Mouse (Mus musculus) retina, postnatal 1 day (tissue): ENCODE data around the gene Pgls.

Source experiments
- DNase-seq: peaks from one replicate; pipeline ENCODE4 v3.0.0-alpha.2; 2012

Pgls gene

DNA sequence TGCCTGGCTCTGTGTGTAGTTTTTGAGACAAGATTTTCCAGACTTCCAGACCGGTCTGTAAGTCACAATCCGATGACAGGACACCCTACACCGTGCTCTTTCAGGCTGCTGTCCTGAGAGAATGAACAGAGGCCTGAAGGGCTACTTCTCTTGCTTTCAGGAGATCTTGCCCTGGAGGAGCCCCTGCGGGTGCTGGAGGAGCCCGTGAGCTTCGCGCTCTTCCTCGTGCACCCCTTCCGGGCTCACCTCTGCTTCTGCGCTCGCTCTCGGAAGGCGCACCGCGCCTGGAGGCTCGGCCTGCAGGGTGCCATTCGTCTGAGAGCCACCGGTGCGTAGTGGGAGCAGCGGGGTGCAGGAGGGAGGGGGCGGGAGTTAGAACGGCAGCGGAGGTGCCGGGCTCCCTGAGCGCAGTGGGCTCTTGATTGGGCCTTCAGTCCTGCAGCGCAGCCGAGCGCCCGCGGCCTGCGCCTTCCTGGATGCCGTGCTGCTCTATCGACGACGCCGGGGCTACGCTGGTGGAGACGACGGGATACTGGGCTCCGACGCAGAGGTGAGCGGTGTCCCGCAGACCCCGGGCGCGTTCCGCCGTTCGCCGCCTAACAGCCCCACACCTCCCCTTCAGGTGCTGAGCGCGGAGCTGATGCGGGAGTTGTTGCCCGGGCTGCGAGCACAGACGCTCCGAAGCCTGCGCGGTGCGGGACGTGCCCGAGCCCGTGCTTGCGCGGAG, 10.1 kb downstream of the Pgls start:
- DNase-seq: peak; percentile 43

DNA sequence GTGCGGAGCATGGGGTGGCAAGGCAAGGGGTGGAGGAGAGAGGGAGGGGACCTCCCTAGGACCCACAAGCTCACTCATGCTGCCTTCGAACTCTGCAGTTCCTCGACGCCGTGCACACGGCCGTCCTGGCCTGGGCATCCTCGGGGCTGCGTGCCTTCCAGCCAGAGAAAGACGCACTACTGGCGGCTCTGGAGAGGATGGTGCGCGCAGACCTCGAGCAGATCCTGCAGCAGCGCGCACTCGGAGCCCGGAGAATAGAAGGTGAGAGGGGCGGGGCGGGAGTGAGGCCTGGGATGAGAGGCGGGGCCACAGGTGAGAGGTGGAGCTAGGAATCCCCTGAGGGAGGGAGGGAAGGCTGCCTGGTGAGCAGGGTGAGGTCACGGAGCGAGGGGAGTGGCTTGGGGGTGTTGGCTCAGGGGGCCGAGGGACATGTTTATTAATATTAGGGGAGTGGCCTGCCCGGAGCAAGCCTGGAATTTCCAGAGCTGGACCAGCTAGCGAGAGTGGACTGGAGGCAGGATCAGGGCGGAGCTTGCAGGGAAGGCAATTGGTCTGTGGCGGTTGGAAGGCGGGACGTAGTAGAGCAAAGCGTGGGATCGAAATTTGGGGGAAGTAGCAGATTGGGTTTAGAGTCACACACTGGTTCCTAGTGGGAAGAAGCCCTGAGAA, 10.8 kb downstream of the Pgls start:
- DNase-seq: peak; percentile 79

DNA sequence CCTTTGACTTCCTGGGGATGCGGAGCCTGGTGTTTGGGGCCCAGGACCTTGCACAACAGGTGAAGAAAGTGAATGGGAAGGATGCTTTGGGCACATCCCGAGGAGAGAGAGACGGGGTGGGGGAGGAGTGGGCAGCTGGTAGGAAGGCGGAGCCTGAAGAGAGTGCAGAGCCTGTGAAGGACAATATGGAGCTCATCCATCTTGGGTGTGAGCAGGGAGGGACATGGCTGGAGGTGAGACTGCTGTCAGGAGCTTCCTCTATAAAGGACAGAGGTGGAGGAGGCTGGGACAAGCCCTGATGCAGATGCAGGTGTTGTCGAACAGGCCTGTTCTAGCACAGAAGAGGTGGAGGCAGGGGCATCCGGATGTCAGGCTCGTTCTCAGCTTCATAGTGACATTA, 12.0 kb downstream of the Pgls start:
- no peak for DNase-seq

DNA sequence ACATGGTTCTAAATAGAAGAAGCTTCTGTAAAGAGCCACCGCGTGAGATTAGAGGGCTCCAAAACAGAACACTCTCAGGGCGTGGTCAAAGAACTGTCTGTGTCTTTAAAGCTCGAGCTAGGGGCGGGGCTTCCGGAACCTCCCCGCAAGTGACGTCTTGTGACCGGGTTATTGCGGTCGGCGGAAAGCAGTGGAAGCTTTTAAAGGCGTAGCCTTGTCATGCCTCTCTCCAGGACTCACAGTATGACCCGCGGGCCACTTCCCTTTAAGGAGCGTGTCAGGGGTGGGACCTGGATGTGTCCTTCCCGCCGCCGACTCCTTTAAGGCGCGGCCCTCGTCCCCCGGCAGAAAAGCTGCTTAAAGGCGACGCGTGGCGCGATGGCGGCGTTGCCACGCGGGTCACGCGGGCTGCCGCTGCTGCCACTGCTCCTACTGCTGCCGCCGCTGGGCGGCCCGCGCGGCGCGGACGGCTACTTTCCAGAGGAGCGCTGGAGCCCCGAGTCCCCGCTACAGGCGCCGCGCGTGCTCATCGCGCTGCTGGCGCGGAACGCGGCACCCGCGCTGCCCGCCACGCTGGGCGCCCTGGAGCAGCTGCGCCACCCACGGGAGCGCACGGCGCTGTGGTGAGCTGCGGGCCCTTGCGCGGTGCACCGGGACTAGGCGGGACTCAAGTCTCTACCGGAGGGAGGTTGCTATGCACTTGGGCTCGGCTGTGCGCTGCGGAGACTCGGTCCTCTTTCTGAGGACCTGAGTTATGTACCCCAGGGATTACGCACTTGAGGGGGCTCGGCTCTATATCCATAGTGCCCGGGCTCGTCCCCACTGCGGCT, 19.1 kb downstream of the Pgls start, which contains the start of gene Colgalt1:
Colgalt1 (plus strand) TSS at position 177 of the 830 bp plus-strand sequence.
- DNase-seq: peak; percentile 100

DNA sequence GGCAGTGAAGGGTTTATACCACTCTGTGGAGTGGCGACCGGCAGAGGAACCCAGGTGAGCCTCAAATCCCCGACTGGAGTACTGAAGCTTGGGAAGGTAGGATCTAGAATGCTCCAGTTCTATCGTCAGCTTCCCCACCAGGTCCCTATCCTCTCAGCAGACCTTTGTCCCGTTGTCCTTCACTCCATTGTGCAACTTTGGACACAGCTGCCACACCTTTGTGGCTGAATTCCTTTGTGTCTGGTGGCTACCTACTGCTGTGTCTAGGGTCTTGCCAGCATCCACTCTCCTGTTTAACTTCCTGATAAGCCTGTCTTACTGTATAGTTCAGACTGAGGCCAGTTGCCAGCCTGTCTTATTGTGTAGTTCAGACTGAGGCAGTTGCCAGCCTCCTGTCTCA, 20.2 kb downstream of the Pgls start:
- DNase-seq: no peak

DNA sequence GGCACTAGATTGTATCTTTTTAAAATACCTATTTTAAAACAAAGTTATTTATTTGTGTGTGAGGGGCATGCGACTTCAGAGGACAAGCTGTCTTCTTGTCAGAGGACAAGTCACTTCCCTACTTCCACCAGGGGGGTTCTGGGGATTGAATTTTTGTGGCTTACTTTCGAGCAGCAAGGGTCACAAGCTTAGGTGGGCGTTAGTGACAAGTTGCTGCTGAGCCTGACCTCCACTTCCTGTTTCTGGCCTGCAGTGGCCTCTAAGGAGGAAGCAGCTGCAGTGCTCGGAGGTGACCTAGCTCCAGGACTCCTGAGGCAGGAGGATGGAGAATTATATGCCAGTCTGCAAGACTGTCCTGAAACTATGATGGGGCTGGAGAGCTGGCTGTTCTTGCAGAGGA, 21.4 kb downstream of the Pgls start:
- DNase-seq: no peak

DNA sequence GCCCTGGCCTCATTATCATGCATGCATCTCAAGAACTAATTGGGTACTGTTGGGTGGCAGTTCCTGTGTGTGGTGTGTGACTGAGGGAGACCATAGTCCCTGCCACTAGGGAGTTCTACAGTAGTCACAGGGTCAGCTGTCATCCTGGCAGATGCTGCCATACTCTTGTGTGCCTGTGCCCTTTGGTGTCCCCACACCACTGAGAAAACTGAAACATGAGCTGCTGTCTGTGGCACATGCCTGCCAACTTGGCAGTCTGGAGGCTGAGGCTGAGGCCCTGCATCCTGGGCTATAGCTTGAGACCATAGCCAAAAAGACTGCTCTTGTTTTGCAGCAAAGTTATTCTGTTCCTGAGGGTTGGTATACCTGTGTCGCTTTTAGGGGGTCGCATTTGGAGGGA, 27.8 kb downstream of the Pgls start:
- no peak for DNase-seq

DNA sequence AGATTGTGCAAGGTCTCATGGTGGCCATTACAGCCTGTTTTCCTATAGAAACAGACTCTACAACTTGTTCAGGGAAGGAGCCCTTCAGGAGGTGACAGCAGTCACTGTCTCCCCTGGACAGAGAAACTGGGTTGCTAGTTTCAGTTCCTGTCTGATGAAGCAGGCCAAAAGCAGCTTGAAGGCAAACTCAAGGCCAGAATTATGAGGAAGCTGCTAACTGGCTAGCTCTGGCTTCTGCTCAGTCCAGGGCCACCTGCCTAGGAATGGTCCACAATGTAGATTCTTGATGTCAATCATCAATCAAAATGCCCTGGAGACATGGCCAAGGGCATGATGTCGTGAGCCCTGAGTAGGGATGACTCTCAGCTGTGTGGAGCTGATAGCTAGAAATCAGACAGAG, 33.1 kb downstream of the Pgls start:
- no peak for DNase-seq

DNA sequence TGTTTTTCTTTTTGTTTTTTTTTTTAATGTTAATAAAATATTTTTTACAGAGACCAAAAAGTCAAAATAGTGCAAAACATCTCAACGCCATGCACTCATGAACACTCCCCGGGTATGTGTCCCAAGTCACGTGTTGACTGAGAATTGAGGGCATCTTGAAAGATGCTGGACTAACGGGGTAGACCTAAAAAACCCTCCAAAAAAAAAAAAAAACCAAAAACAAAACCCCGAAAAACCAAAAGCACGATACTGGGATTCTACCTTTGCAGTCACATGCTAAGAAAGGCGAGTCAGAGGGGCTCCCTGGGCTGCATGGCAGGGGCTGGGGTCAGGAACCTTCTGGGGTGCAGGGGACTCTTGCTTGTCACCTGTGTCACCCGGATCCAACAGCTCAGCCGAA, 34.8 kb downstream of the Pgls start:
- DNase-seq: no peak

DNA sequence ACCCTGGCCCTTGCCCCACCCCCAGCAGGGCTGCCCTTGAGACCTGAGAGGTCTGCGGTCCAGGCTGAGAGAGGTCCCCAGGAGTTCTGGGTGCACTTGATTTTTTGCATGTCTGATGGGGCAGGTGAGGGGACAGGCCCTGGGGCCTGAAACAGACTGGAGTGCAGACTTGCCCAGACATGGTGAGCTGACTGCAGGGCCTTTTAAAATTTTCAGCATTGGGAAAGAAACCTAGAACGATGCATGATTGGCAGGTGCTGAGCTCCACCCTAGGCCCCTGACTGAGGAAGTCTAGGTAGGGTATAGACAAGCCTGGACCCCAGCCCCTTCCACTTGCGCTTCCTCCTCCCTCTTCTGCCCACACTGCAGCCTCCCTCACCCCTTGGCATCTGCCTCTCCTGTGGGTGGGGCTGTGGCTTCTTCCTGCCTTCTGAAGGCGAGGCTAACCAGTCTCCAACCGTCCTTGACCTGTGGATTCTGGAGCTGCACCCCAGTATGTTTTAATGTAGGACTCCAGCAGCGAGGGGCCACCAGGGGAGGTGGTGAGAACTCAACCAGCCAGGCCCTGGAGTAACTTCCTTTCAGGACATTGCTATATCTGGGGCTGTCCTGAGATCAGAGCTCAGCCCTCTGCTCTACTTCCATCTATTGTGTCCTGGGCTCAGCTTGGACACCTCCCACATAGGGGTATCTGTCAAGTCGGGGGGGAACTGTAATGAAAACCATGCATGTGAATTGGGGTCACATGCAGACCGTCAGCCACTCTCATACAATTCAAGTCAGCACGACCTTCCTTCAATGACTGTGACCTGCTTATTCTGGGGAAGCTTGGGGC, 35.5 kb downstream of the Pgls start:
- no peak for DNase-seq

DNA sequence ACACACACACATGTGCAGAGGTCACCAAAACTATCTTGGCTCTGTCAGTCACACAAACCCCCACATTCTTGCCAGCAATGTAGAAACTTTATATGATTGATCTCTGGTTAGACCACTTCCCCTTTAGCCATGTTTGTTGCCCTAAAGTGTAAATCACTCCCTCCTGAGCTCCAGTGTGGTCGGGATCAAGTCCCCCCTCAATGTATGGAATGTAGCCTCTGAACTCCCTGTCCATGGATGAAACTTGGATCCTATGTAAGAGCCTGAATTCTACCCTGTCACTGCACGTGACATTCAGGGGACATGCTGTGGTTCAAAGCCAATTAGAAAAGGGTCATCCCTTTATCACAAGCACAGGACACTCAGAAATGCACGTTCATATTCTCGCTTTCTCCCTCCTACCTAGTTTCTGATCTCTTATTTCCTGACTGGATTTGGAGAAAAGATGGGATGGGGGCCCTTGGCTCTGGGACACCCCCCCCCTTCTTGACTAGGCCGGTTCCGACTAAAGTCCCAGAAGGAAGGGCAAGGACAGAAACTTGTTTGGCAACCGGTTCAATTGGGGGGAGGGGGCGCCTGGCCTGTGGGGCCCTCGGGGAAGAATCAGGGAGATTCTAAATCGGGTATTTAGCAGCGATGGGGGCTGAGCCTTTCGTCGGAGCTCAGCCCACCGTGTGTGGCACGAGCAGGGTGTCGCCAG, 36.6 kb downstream of the Pgls start:
- no peak for DNase-seq

DNA sequence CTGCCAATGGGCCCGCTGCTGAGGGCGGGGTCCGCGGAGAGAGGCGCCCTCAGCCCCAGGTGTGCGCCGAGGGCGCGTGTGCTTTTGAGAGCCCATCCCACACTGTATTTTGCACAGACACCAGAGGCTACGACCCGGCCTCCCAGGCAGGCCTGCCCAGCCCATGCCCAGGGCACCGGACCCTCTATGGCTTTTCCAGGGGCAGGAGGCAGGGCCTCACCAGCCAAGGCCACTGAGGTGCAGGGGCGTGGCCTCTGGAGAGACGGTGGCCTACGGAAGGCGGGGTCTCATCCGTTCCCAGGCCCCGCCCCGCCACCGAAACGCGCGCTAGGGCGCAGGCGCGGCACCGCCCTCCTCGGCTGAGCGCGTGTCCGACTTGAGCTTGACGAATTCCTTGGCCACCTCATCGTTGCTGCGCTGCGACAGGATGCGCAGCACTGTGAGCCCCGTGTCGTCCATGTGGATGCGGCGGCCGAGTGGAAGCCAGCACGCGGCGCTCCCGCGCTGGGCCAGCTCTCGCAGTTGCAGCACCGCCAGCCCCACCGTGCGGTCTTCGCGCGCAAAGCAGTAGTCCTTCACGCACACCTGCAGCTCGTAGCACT, 37.2 kb downstream of the Pgls start:
- peak; percentile 94 for DNase-seq

DNA sequence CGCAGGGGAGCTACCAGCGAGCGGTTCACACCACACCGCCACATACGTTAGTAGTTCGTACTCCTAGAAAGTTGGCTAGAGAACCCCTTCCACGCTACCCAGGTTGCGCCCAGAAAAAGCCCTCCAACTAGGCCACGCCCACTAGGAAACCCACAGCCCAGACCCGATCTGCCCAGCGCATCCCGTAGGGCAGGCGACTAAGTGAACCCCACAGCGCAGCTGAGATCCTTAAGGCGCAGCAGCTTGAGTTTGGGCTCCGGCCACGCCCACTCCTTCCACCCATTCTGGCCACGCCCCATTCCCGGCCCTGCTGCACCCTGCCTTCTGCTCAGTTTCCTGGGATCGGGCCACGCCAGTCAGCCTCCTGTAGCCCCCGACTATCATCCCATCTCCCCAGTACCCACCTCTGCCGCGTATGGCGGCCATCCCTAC, 37.8 kb downstream of the Pgls start:
- DNase-seq: peak; percentile 57

DNA sequence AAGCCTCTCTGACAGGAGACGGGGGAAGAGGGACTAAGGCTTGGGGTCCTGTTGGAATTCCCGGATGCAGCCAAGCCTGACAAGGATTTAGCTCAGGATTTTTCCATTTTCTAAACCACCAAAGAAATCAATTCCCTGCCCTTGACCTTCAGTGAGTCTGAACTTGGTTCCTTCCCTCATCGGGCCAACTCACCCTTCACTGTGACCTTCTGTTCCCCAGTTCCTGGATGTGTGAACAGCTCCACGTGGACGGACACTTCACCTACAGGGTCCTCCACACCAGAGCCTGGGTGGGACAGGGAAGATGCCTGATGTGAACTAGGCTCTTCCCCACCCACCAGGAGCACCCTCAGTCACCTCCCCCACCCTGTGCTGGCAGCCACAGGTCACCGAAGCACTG, 38.8 kb downstream of the Pgls start:
- DNase-seq: no peak

DNA sequence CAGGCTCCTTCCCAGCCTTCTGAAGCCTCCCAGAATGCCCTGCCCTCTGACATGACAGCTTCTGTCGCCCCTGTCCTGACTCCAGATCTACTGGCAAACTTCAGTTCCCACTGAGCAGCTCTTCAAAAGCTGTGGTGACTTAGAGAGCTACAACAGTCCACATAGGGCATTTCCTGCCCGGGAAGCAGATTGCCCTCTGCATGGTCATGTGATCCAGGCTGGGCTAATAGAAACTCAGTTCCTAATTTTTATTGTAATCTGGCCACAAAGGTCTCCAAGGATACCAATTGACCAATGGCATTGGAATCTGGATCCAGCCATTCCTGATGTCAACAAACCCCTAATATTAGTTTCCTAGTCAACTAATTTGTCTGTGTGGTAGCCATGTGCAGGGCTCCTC, 39.9 kb downstream of the Pgls start:
- DNase-seq: no peak

DNA sequence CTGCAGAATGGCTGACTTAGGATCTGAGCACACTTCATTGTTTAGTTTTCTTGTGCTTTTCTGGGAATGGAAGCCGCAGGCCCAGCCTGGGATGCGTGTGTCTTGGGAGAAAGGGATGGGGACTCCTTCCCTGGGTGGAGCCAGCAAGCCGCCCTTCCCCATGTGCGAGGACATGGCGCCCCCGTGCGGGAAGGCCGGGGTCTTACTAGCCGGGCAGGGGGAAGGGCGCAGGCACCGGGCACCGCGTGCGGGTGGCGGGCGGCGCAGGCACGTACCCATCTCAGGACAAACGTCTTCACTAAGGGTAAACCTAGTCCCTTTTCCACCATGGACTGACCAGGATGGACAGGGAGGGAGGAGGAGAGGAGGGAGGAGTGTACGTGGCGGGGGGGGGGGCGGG, 41.2 kb downstream of the Pgls start:
- DNase-seq: peak; percentile 49

DNA sequence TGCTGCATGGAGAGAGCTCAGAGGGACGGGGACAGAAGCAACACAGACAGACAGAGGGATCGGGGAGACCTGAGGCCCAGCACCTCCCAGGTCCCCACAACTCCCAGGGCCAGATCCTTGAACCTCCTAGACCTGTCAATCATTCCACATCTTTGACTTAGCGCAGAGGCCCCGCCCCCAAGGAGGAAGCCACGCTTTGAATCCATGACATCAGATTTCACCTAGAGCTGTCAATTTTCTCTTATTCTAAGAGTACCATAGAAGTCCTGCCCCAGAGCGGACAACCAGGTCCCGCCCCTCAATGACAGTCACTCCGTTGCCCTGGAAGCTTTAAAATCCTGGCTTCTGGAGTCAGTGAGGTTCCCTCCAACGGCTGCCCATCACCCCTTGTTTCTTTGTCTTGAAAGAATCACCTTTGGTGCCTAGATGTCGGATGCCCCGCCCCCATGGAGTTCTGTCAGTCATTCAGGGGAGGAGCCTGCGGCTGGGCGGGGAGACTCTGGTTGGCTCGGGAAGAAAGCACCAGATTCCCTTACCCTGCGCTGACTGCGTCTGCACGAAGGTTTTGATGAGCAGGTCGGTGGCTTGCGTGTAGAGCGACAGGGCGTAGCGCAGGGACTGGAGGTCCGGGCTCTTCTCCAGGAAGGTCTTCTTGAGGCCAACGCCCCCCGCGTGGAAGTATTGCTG, 42.1 kb downstream of the Pgls start:
- DNase-seq: peak; percentile 81

DNA sequence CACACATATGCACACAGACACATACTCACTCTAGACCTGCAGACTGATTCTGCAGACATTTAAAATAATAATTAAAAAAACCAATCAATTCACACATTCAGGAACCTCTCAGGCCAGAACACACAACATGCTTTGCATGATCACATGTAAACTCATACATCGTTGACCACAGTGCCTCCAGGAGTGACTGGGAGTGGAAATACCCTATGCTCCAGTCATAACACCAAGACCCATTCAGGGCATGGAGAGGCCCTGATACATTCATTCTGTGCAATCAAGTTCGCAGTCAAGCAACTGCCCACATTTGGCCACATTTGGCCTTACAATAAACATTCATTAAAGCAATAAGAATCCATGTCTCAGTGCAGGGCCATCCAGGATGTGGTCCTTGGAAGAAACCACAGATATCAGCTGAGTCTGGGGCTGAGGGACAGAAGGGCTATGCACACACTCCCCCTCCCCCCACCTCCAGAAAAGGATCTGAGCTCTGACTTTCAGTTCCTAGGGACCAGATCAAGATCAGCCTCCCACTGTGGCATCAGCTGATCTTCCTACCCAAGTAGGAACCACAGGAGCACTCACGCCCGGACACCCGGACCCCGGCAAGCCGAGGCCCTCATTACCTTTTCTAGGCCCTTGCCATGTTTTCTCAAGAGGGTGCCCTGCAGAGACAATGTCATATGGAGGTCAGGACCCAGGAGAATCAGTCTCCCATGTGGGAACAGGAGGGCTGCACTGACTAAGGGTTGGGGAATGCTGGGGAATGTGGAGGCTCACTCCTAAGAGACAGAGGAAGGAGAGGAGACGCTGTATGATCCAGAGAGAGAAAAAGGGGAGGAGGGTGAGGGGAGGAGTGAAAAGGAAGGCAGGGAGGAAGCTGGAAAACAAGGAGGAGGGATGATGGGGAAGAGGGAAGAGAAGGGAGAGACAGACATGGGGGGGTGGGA, 45.4 kb downstream of the Pgls start:
- no peak for DNase-seq

DNA sequence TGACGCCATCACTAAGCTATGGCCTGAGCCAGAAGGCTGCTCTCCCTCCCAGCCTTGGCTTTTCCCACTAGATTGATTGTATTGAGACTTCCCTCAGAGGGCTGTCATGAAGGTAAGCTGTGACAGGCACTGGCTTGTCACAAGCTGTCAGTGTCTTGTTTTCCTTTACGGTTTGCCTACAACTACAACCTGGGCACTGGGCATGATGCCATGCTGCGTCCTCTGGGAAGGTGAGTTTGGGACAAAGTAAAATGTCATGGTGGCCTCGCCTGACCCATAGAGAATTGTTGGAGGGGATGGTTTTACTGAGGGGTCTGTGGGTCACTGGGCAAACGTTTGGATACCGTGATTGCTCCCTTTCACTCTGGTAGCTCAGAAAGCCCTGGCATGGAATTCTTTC, 46.3 kb downstream of the Pgls start:
- DNase-seq: no peak

DNA sequence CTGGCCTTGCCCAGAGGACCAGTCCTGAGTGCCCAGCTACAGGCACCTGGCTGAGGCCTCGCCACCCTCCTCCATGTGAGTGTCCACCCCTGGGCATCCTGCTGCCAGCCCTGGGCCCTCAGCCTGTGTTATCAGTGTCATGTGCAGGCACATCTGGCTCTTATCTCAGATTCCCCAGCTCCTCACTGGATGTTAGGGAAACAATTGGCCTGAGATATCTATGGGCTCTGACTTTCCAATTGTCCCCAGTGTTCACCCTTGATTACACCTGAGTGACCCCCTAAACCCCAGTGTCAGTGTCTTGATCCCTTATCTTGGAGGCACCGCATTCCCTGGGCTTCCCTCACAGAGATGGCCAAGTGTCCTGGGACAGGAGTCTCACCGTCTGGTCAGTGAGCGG, 47.3 kb downstream of the Pgls start:
- no peak for DNase-seq
